Mouse (Mus musculus): ENCODE data around the gene Chtop.

The Chtop gene

DNA sequence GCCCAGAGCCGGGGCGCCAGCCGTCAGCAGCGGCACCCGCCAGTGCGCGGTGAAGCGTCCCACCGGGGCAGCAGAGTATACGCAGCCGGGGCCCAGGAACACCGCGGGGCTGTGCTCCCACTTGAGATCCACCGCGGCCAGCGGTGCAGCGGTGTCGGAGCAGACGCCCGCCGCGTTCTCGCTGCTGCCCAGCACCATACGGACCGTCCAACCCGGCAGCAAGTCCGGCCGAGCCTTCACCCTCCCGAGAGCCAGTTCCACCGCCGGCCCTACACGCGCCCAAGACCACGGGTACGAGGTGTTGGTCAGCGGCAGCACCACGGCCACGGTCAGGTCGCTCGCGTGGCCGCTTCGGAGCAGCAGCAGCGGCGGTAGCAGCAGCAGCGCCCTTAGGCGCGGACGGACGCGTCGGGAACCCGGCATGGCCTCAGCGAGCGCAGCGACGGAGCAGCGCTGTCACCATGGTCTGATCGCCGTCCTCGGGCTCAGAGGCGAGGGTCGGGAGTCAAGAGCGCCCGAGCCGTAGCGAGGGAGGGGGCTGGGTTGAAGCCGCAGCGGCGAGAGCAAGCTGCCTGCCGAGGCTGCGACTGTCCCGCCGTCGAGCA is 44.1 kb downstream of the Chtop start:
- DNase-seq (ENCODE audit: low read depth, low spot score) = no peak

DNA sequence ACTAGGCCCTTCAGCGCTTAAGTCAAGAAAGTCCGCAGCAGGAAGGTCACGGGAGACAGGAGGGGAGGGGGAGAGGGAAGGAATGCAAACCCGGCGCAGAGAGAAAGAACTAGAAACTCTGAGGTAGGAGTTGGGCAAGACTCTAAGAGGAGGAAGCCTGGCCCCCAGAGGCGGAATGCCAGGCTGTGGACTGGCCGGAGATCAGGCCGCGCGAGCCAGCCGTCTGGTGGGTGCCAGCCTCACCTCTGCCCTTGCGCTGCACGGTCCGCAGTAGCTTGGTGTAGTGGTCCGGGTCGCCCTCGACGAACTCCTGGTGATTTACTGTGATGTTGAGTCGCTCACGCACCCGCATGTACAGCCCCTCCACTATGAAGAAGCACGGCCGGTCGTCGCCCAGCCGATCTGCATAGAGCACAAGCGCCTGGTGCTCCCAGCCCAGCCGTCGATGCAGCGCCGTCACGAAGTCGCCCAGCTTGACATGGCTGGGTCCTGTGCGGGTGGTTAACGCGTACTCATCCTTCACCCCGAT is 44.7 kb downstream of the Chtop start:
- DNase-seq (ENCODE audit: low read depth, low spot score) = peak; percentile 69

GRCm38 (mm10) chr3:90462579-90462978 is 46.7 kb downstream of the Chtop start:
- no peak for DNase-seq (ENCODE audit: low read depth, low spot score)

DNA sequence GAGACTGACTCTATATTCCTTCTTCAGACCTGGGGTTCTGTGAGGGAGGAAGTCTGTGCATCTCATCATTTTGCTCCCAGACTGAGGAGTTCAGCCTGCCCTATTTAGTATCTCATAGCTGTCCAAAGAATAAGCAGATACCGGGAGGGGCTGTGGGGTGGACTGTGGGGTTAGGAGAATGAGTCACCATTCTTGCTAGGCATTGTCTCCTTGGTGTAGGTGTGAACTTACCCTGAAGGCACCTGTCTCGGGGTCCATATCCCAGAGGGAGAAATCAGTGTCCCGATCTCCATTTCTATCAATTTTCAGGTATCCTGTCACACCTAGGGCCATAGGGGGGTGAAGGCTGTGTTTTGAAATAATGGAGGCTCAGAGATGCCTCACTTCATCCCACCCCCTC is 47.4 kb downstream of the Chtop start:
- no peak for DNase-seq (ENCODE audit: low read depth, low spot score)

DNA sequence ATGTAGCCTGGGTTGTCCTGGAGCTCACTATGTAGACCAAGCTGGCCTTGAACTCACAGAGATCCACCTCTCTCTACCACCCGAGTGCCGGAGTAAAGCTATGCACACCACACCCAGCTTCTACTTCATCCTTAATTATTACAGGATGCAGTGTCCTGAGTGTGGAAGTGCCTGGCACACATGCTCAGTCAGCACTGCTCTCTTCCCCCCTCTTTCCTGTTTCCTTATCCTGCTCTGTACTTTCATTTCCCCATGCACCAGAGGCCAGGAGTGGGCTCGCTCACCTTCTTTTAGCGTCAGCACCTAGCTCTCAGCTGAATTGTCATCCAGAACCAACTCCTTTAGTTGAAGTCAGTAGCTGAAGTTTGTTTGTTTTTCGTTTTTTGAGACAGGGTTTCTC is 49.0 kb downstream of the Chtop start:
- DNase-seq (ENCODE audit: low read depth, low spot score) = no peak

- DNase-seq (ENCODE audit: low read depth, low spot score) = no peak
These were observed 49.6 kb downstream of the Chtop start for GRCm38 (mm10) chr3:90459727-90460126.

GRCm38 (mm10) chr3:90454931-90455330 is 54.4 kb downstream of the Chtop start:
- peak; percentile 86 for DNase-seq (ENCODE audit: low read depth, low spot score)

- DNase-seq (ENCODE audit: low read depth, low spot score) = peak; percentile 86
These were observed 57.8 kb downstream of the Chtop start for GRCm38 (mm10) chr3:90451396-90452095.

DNA sequence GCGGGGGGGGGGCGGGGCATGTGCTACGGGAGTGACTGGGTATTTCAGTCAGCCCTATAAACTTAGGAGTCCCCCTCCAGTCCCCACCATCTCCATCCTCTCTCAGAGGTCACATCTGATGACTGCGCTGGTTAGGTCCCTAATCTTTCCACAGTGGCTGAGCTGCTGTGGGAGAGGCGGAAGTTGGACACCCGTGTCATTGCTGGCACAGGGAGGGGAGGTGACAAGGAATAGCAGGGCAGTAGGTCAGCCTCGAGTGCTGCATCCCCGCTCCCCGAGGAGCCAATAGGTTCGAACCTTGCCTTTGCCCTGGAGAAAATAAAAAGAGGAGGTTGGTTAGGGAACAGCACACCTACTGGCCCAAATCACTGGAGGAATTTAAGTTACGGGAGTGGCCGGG is 58.4 kb downstream of the Chtop start:
- DNase-seq (ENCODE audit: low read depth, low spot score) = no peak

All from R1 (cell line).